Mouse (Mus musculus) gastrocnemius, postnatal 25 days (tissue): ENCODE results near the gene Zfp354a. TPM values are rescaled to one million over a fixed set of nuclear protein-coding genes. Genes with fewer than 3 reads are reported as not detected.
"Not testable (repeated sequence)": the region's sequence is repeated elsewhere in the genome, so short reads cannot be mapped to it uniquely, and the experiment has no call there.

Experiments used
- DNase-seq: peaks from one replicate; pipeline ENCODE4 v3.0.0; 2022
- long read RNA-seq, 2 experiments: library from polyadenylated mRNA; stranded (forward); transcript quantifications; one replicate each; pipeline ENCODE4 v2.0.0; 2021
- total RNA-seq, 2 experiments: library from RNA; stranded (reverse); gene quantifications; 1 replicate in 1 of 2; 2 replicates in 1 of 2; pipeline ENCODE4 v1.2.3; 2021

The Zfp354a gene
- total RNA-seq: 1 to 10 TPM; 3.4 to 4.0 TPM
- long read RNA-seq, experiment 1, full-length matches to known transcripts: 4 of 7 reads
- long read RNA-seq, experiment 1, partial matches to known transcripts: 0 of 7 reads
- long read RNA-seq, experiment 1, other reads (novel, unspliced or antisense): 3 of 7 reads
- long read RNA-seq, experiment 2, partial matches to known transcripts: 0 of 4 reads
- long read RNA-seq, experiment 2, other reads (novel, unspliced or antisense): 3 of 4 reads

GRCm38 (mm10) chr11:51059151-51059571 is at the start of gene Zfp354a:
Gene Zfp354a, plus strand, starts transcription at chr11:51059257.
- DNase-seq: peak; percentile 72

- no peak for DNase-seq
Measured at GRCm38 (mm10) chr11:51011821-51012220, 47.2 kb upstream of the Zfp354a start.

- DNase-seq: no peak
Measured at GRCm38 (mm10) chr11:51013936-51014335, 45.1 kb upstream of the Zfp354a start, which contains the start of gene Olfr54. Gene Olfr54, plus strand, starts transcription at chr11:51014236.

GRCm38 (mm10) chr11:51016341-51016740 is 42.7 kb upstream of the Zfp354a start:
- DNase-seq: no peak

GRCm38 (mm10) chr11:51026811-51027210 is 32.2 kb upstream of the Zfp354a start:
- DNase-seq: not testable (repeated sequence)

- DNase-seq: not testable (repeated sequence)
Measured at GRCm38 (mm10) chr11:51029381-51029780, 29.7 kb upstream of the Zfp354a start.

GRCm38 (mm10) chr11:51030225-51030624 is 28.8 kb upstream of the Zfp354a start:
- DNase-seq: no peak

GRCm38 (mm10) chr11:51032851-51033250 is 26.2 kb upstream of the Zfp354a start:
- no peak for DNase-seq

GRCm38 (mm10) chr11:51034141-51034540 is 24.9 kb upstream of the Zfp354a start:
- DNase-seq: not testable (repeated sequence)

- no peak for DNase-seq
Measured at GRCm38 (mm10) chr11:51035951-51036350, 23.1 kb upstream of the Zfp354a start.

- not testable (repeated sequence) for DNase-seq
Measured at GRCm38 (mm10) chr11:51044776-51045175, 14.3 kb upstream of the Zfp354a start.

- not testable (repeated sequence) for DNase-seq
Measured at GRCm38 (mm10) chr11:51047809-51048208, 11.2 kb upstream of the Zfp354a start, which contains the start of gene Olfr1375. Gene Olfr1375, plus strand, starts transcription at chr11:51048109.

- no peak for DNase-seq
Measured at GRCm38 (mm10) chr11:51051678-51052077, 7.4 kb upstream of the Zfp354a start.

GRCm38 (mm10) chr11:51053230-51053629 is 5.8 kb upstream of the Zfp354a start:
- DNase-seq: no peak

- no peak for DNase-seq
Measured at GRCm38 (mm10) chr11:51059640-51060039, 583 bp downstream of the Zfp354a start.

GRCm38 (mm10) chr11:51060981-51061380 is 1.9 kb downstream of the Zfp354a start:
- no peak for DNase-seq

GRCm38 (mm10) chr11:51063276-51063675 is 4.2 kb downstream of the Zfp354a start:
- DNase-seq: no peak

- DNase-seq: no peak
Measured at GRCm38 (mm10) chr11:51063841-51064240, 4.8 kb downstream of the Zfp354a start.

GRCm38 (mm10) chr11:51084527-51084926 is 25.5 kb downstream of the Zfp354a start:
- no peak for DNase-seq

GRCm38 (mm10) chr11:51085269-51085668 is 26.2 kb downstream of the Zfp354a start:
- no peak for DNase-seq

- no peak for DNase-seq
Measured at GRCm38 (mm10) chr11:51107261-51107660, 48.2 kb downstream of the Zfp354a start.

- DNase-seq: no peak
Measured at GRCm38 (mm10) chr11:51110621-51111020, 51.6 kb downstream of the Zfp354a start.
